Mouse (Mus musculus): ENCODE results near the gene Cnga4. TPM values are rescaled to one million over a fixed set of nuclear protein-coding genes. Genes with fewer than 3 reads are reported as not detected.

The Cnga4 gene
- 1.8 TPM for polyA plus RNA-seq (2014; fragmentation: Illumina TruSeq; extraction: RNeasy Lipid Tissue Mini Kit (QIAGEN cat#74804); ENCODE audit: low read depth, low replicate concordance)

GRCm38 (mm10) chr7:105404268-105404667 lies at the start of gene Cnga4:
Gene Cnga4 (plus strand): TSS chr7:105404568.

GRCm38 (mm10) chr7:105367930-105368329 lies 36.4 kb upstream of the Cnga4 start, which contains the start of gene Olfr692:
Gene Olfr692 (plus strand): TSS chr7:105368230.

DNA sequence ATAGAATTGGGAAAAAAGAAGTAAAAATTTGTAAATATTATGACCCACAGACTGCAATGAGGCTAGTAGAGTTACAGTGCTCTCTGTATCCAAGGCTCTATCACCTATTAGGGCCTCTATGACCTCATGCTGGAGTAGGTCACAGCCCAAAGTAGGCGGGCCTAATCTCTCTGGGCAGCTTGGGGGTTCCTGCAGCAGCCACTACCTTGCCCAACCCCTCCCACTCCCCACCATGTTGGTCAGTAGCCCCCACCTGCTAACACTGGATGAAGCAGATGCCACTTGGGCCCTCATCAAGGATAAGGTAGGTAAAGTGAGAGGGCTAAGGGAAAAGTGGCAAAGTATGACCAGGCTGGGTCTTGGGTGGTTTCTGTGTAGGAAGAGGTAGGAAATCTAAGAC lies 29.5 kb upstream of the Cnga4 start, which contains the start of gene Gm5901:
Gene Gm5901, plus strand, starts transcription at position 173 of the 400 bp plus-strand sequence.

GRCm38 (mm10) chr7:105399935-105400624 lies 4.3 kb upstream of the Cnga4 start, which contains the start of gene Fam160a2:
Gene Fam160a2 (minus strand): TSS chr7:105400054.

GRCm38 (mm10) chr7:105425424-105426043 lies 21.2 kb downstream of the Cnga4 start, which contains the start of gene Cckbr:
Gene Cckbr (plus strand): TSS chr7:105425731.

Other genes with a start within 250 kb of the Cnga4 start
- gene Olfr684, start 240.9 kb upstream of the Cnga4 start, polyA plus RNA-seq (2014; fragmentation: Illumina TruSeq; extraction: RNeasy Lipid Tissue Mini Kit (QIAGEN cat#74804); ENCODE audit: low read depth, low replicate concordance): not detected
- not detected for gene Olfr685, start 218.6 kb upstream of the Cnga4 start, polyA plus RNA-seq (2014; fragmentation: Illumina TruSeq; extraction: RNeasy Lipid Tissue Mini Kit (QIAGEN cat#74804); ENCODE audit: low read depth, low replicate concordance)
- gene Olfr686, start 197.1 kb upstream of the Cnga4 start, polyA plus RNA-seq (2014; fragmentation: Illumina TruSeq; extraction: RNeasy Lipid Tissue Mini Kit (QIAGEN cat#74804); ENCODE audit: low read depth, low replicate concordance): not detected
- not detected for gene Olfr688, start 116.5 kb upstream of the Cnga4 start, polyA plus RNA-seq (2014; fragmentation: Illumina TruSeq; extraction: RNeasy Lipid Tissue Mini Kit (QIAGEN cat#74804); ENCODE audit: low read depth, low replicate concordance)
- gene Olfr689, start 93.4 kb upstream of the Cnga4 start, polyA plus RNA-seq (2014; fragmentation: Illumina TruSeq; extraction: RNeasy Lipid Tissue Mini Kit (QIAGEN cat#74804); ENCODE audit: low read depth, low replicate concordance): not detected
- 0.25 TPM for gene Olfr690, start 70.5 kb upstream of the Cnga4 start, polyA plus RNA-seq (2014; fragmentation: Illumina TruSeq; extraction: RNeasy Lipid Tissue Mini Kit (QIAGEN cat#74804); ENCODE audit: low read depth, low replicate concordance)
- gene Olfr691, start 62.3 kb upstream of the Cnga4 start, polyA plus RNA-seq (2014; fragmentation: Illumina TruSeq; extraction: RNeasy Lipid Tissue Mini Kit (QIAGEN cat#74804); ENCODE audit: low read depth, low replicate concordance): 0.31 TPM
- not detected for gene Olfr692, start 36.3 kb upstream of the Cnga4 start, polyA plus RNA-seq (2014; fragmentation: Illumina TruSeq; extraction: RNeasy Lipid Tissue Mini Kit (QIAGEN cat#74804); ENCODE audit: low read depth, low replicate concordance)
- gene Gm5901, start 29.5 kb upstream of the Cnga4 start, polyA plus RNA-seq (2014; fragmentation: Illumina TruSeq; extraction: RNeasy Lipid Tissue Mini Kit (QIAGEN cat#74804); ENCODE audit: low read depth, low replicate concordance): 3.9 TPM
- 9.2 TPM for gene Fam160a2, start 4.5 kb upstream of the Cnga4 start, polyA plus RNA-seq (2014; fragmentation: Illumina TruSeq; extraction: RNeasy Lipid Tissue Mini Kit (QIAGEN cat#74804); ENCODE audit: low read depth, low replicate concordance)
- gene Cckbr, start 21.2 kb downstream of the Cnga4 start, polyA plus RNA-seq (2014; fragmentation: Illumina TruSeq; extraction: RNeasy Lipid Tissue Mini Kit (QIAGEN cat#74804); ENCODE audit: low read depth, low replicate concordance): not detected
- 0.69 TPM for gene Cavin3, start 77.7 kb downstream of the Cnga4 start, polyA plus RNA-seq (2014; fragmentation: Illumina TruSeq; extraction: RNeasy Lipid Tissue Mini Kit (QIAGEN cat#74804); ENCODE audit: low read depth, low replicate concordance)
- gene Smpd1, start 149.8 kb downstream of the Cnga4 start, polyA plus RNA-seq (2014; fragmentation: Illumina TruSeq; extraction: RNeasy Lipid Tissue Mini Kit (QIAGEN cat#74804); ENCODE audit: low read depth, low replicate concordance): 0.62 TPM
- 0.71 TPM for gene Apbb1, start 177.1 kb downstream of the Cnga4 start, polyA plus RNA-seq (2014; fragmentation: Illumina TruSeq; extraction: RNeasy Lipid Tissue Mini Kit (QIAGEN cat#74804); ENCODE audit: low read depth, low replicate concordance)
- gene Hpx, start 195.6 kb downstream of the Cnga4 start, polyA plus RNA-seq (2014; fragmentation: Illumina TruSeq; extraction: RNeasy Lipid Tissue Mini Kit (QIAGEN cat#74804); ENCODE audit: low read depth, low replicate concordance): not detected
- gene Trim3, start 229.0 kb downstream of the Cnga4 start, polyA plus RNA-seq (2014; fragmentation: Illumina TruSeq; extraction: RNeasy Lipid Tissue Mini Kit (QIAGEN cat#74804); ENCODE audit: low read depth, low replicate concordance): 2.0 TPM
- 17.1 TPM for gene Timm10b, start 235.5 kb downstream of the Cnga4 start, polyA plus RNA-seq (2014; fragmentation: Illumina TruSeq; extraction: RNeasy Lipid Tissue Mini Kit (QIAGEN cat#74804); ENCODE audit: low read depth, low replicate concordance)
- 3.4 TPM for gene Arfip2, start 235.8 kb downstream of the Cnga4 start, polyA plus RNA-seq (2014; fragmentation: Illumina TruSeq; extraction: RNeasy Lipid Tissue Mini Kit (QIAGEN cat#74804); ENCODE audit: low read depth, low replicate concordance)
- not detected for gene Gm45799, start 236.0 kb downstream of the Cnga4 start, polyA plus RNA-seq (2014; fragmentation: Illumina TruSeq; extraction: RNeasy Lipid Tissue Mini Kit (QIAGEN cat#74804); ENCODE audit: low read depth, low replicate concordance)
- 27.6 TPM for gene Dnhd1, start 246.3 kb downstream of the Cnga4 start, polyA plus RNA-seq (2014; fragmentation: Illumina TruSeq; extraction: RNeasy Lipid Tissue Mini Kit (QIAGEN cat#74804); ENCODE audit: low read depth, low replicate concordance)